Mouse (Mus musculus): Measurements from ENCODE around the gene Fxyd5. TPM values are rescaled to one million over a fixed set of nuclear protein-coding genes. Genes with fewer than 3 reads are reported as not detected.

Fxyd5 gene
- polyA plus RNA-seq, 1 experiment from 2014 or later = 9.1 TPM

GRCm38 (mm10) chr7:31031731-31032130 lies 10.6 kb downstream of the Fxyd5 start:
- Histone ChIP-seq H3K4me1 (no peaks in the 10 kb centered on the region), H3K27ac (replicated peaks) (no peak overlapping the region), H3K36me3 (replicated peaks) (no peaks in the 10 kb centered on the region), H3K4me3 (no peak overlapping the region), H3K27me3 (replicated peaks; ENCODE audit: low read depth, poor library complexity, severe bottlenecking) (no peaks in the 10 kb centered on the region), H3K9me3 (no peaks in the 10 kb centered on the region)
- DNase-seq (ENCODE audit: low spot score) = no peak
- WGBS = 84% methylated on average over 7 of the region's 7 CpGs

GRCm38 (mm10) chr7:31030717-31031116 lies 11.6 kb downstream of the Fxyd5 start:
- DNase-seq (ENCODE audit: low spot score) = no peak
- 78% methylated on average over 2 of the region's 2 CpGs for WGBS
- no peak overlapping the region for H3K4me3 ChIP-seq
- no peaks in the 10 kb centered on the region for H3K9me3 ChIP-seq
- H3K36me3 ChIP-seq (replicated peaks) = no peaks in the 10 kb centered on the region
- H3K27ac ChIP-seq (replicated peaks) = no peak overlapping the region
- no peaks in the 10 kb centered on the region for H3K4me1 ChIP-seq
- no peaks in the 10 kb centered on the region for H3K27me3 ChIP-seq (replicated peaks; ENCODE audit: low read depth, poor library complexity, severe bottlenecking)

DNA sequence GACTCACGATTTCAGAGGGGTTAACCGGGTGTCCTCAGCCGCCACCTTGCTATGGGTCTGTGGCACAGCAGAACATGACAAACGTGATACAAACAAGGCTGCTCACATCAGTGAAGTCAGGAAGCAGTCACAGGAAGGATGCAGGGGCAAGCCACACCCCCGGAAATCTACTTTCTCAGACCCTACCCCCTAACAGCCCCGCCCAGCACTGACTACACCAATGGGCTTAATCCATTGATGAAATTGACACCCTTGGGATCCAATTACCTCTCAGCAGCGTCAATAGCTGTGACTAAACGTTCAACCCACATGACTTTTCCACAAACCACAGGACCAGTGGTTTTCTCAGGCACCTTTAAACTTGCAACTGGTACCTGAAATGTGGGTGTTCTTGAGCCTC lies 13.7 kb downstream of the Fxyd5 start:
- H3K27me3 ChIP-seq (replicated peaks; ENCODE audit: low read depth, poor library complexity, severe bottlenecking) = no peaks in the 10 kb centered on the region
- H3K4me3 ChIP-seq = no peak overlapping the region
- no peaks in the 10 kb centered on the region for H3K9me3 ChIP-seq
- DNase-seq (ENCODE audit: low spot score) = no peak
- no peak overlapping the region for H3K27ac ChIP-seq (replicated peaks)
- 74% methylated on average over 8 of the region's 8 CpGs for WGBS
- H3K4me1 ChIP-seq = no peaks in the 10 kb centered on the region
- H3K36me3 ChIP-seq (replicated peaks) = no peaks in the 10 kb centered on the region

DNA sequence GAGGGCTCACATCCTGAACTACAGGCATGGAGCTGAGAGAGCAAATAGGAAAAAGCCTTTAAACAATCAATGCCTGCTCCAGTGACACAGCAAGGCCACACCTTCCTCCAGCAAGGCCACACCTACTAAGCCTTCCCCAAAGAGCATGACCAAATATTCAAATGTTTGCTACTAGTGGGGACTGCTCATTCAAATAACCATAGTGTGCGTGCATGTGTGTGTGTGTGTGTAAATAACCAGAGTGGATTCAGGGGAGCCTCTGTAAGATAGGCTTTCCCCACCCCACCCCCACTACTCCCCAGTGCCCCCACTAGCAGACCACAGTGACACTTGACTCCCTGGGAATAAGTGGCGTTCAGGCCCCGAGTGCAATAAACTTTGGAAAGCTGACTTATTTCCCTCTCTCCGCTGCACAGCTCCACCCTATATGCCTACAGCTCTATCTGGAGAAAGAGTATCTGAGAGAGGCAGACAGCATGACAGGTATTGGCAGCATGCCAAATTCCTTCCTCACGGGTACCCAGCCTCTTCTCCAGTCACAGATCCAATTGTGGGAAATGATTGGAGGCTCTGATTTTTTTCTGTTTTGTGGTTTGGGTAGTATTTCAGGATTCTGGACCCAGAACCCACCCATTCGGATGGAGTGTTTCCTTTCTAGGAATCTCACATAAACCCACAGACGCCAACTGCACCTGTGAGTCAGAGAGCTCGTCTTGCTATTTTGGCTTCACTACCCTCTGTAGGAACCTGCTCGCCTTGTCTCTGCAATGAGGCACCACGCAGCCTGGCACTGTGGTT lies 25.0 kb downstream of the Fxyd5 start:
- H3K27me3 ChIP-seq (replicated peaks; ENCODE audit: low read depth, poor library complexity, severe bottlenecking) = no peaks in the 10 kb centered on the region
- H3K4me3 ChIP-seq = no peak overlapping the region
- 0 out of 2 replicates have a peak, but pooled peaks cover 4% of the 10 kb centered on the region for H3K4me1 ChIP-seq
- H3K36me3 ChIP-seq (replicated peaks) = no peaks in the 10 kb centered on the region
- DNase-seq (ENCODE audit: low spot score) = no peak
- no peaks in the 10 kb centered on the region for H3K9me3 ChIP-seq
- WGBS = 71% methylated on average over 10 of the region's 10 CpGs
- no peak overlapping the region for H3K27ac ChIP-seq (replicated peaks)

DNA sequence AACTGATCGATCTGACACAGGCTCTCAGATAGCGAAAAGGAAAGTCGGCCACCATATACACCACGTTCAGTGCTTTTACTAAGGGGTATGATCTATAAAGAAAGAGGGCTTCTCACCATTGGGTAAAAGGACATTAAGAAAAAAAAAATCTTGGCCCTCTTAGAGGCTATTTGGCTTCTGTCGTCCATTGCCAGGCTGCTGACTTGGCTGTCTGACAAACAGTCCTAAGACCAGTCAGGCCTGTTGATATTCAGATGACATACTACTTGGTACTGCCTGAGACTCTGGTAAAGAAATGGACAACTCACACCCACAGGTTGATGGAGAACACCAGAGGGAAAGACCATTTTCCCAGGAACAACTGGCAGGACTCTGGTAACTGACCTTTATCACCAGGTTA lies 29.3 kb downstream of the Fxyd5 start:
- Histone ChIP-seq H3K36me3 (replicated peaks) (no peaks in the 10 kb centered on the region), H3K4me3 (no peak overlapping the region)
- 90% methylated on average over 5 of the region's 5 CpGs for WGBS

DNA sequence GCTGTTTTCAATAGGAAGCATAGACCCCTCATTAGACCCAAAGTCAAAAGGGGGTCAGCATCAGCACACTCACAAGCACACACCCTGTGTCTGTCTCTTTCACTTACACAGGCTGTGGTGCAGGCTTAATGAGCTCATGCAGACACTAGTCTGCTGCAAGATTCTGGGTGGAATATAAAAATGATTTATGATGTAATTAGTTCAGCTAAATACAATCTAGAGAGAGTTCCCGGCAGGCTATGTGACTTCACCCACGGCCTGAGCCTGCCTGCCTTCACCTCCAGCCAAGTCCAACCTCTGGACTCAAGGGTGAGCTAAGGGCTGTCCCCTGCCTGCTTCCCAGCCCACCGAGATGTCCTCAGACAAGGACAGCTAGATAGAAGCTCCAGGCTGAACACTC lies 33.4 kb downstream of the Fxyd5 start:
- WGBS = 78% methylated on average over 3 of the region's 3 CpGs
- H3K4me3 ChIP-seq = no peak overlapping the region
- H3K27ac ChIP-seq (replicated peaks) = no peak overlapping the region
- no peaks in the 10 kb centered on the region for H3K27me3 ChIP-seq (replicated peaks; ENCODE audit: low read depth, poor library complexity, severe bottlenecking)
- no peaks in the 10 kb centered on the region for H3K4me1 ChIP-seq
- H3K9me3 ChIP-seq = no peaks in the 10 kb centered on the region
- no peaks in the 10 kb centered on the region for H3K36me3 ChIP-seq (replicated peaks)
- no peak for DNase-seq (ENCODE audit: low spot score)

More for the DNA sequence above, 29.3 kb downstream of the Fxyd5 start:
- DNase-seq (ENCODE audit: low spot score) = no peak
- H3K27me3 ChIP-seq (replicated peaks; ENCODE audit: low read depth, poor library complexity, severe bottlenecking) = no peaks in the 10 kb centered on the region
- H3K27ac ChIP-seq (replicated peaks) = no peak overlapping the region
- no peaks in the 10 kb centered on the region for H3K9me3 ChIP-seq
- 0 out of 2 replicates have a peak, but pooled peaks cover 4% of the 10 kb centered on the region for H3K4me1 ChIP-seq

- H3K27me3 ChIP-seq (replicated peaks; ENCODE audit: low read depth, poor library complexity, severe bottlenecking) = no peaks in the 10 kb centered on the region
- 61% methylated on average over 1 of the region's 1 CpGs for WGBS
- no peak overlapping the region for H3K4me3 ChIP-seq
- no peaks in the 10 kb centered on the region for H3K9me3 ChIP-seq
- no peak for DNase-seq (ENCODE audit: low spot score)
- H3K36me3 ChIP-seq (replicated peaks) = no peaks in the 10 kb centered on the region
- H3K27ac ChIP-seq (replicated peaks) = no peak overlapping the region
- no peaks in the 10 kb centered on the region for H3K4me1 ChIP-seq
Measured at GRCm38 (mm10) chr7:31008175-31008574, 34.1 kb downstream of the Fxyd5 start.

- Histone ChIP-seq H3K4me1 (no peaks in the 10 kb centered on the region), H3K27me3 (replicated peaks; ENCODE audit: low read depth, poor library complexity, severe bottlenecking) (no peaks in the 10 kb centered on the region), H3K36me3 (replicated peaks) (no peaks in the 10 kb centered on the region), H3K4me3 (no peak overlapping the region), H3K27ac (replicated peaks) (no peak overlapping the region), H3K9me3 (no peaks in the 10 kb centered on the region)
- WGBS = 88% methylated on average over 1 of the region's 1 CpGs
- no peak for DNase-seq (ENCODE audit: low spot score)
Measured at GRCm38 (mm10) chr7:31007775-31008174, 34.5 kb downstream of the Fxyd5 start.

DNA sequence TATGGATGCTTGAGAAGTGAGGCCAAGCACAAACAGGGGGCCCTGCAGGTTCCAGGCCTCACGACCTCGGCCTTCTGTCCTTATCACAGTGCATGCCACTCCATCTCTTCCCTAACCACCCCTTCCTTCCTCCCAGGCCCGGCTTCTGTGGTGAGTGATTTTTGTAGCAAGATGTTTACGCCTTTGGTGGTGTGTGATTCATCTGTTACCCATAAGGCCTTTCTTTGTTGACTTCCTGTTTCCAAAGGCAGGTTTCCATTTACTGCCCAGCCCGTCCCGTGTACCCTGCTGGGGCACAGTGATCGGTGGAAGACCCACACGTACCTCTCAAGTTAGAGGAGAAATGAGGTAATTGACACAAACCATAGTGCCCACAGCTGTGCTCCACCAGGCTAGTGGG lies 39.6 kb downstream of the Fxyd5 start:
- Histone ChIP-seq H3K27ac (replicated peaks) (no peak overlapping the region), H3K36me3 (replicated peaks) (no peaks in the 10 kb centered on the region), H3K9me3 (no peaks in the 10 kb centered on the region), H3K4me3 (no peak overlapping the region), H3K27me3 (replicated peaks; ENCODE audit: low read depth, poor library complexity, severe bottlenecking) (no peaks in the 10 kb centered on the region), H3K4me1 (peaks cover 3% of the 10 kb centered on the region)
- 84% methylated on average over 8 of the region's 8 CpGs for WGBS
- no peak for DNase-seq (ENCODE audit: low spot score)

- H3K9me3 ChIP-seq = peaks cover 7% of the 10 kb centered on the region; the same call in 1 of the 2 replicates
- no peaks in the 10 kb centered on the region for H3K27me3 ChIP-seq (replicated peaks; ENCODE audit: low read depth, poor library complexity, severe bottlenecking)
- no peaks in the 10 kb centered on the region for H3K36me3 ChIP-seq (replicated peaks)
- H3K4me3 ChIP-seq = no peak overlapping the region
- 69% methylated on average over 7 of the region's 7 CpGs for WGBS
- H3K27ac ChIP-seq (replicated peaks) = no peak overlapping the region
- peaks cover 3% of the 10 kb centered on the region for H3K4me1 ChIP-seq
- peak; percentile 16 for DNase-seq (ENCODE audit: low spot score)
Measured at GRCm38 (mm10) chr7:31000505-31001020, 41.7 kb downstream of the Fxyd5 start.

GRCm38 (mm10) chr7:30996491-30996890 lies 45.8 kb downstream of the Fxyd5 start:
- H3K27me3 ChIP-seq (replicated peaks; ENCODE audit: low read depth, poor library complexity, severe bottlenecking) = no peaks in the 10 kb centered on the region
- H3K27ac ChIP-seq (replicated peaks) = no peak overlapping the region
- peaks cover 7% of the 10 kb centered on the region; the same call in 1 of the 2 replicates for H3K9me3 ChIP-seq
- DNase-seq (ENCODE audit: low spot score) = no peak
- 90% methylated on average over 2 of the region's 2 CpGs for WGBS
- no peak overlapping the region for H3K4me3 ChIP-seq
- H3K4me1 ChIP-seq = peaks cover 3% of the 10 kb centered on the region
- H3K36me3 ChIP-seq (replicated peaks) = no peaks in the 10 kb centered on the region

DNA sequence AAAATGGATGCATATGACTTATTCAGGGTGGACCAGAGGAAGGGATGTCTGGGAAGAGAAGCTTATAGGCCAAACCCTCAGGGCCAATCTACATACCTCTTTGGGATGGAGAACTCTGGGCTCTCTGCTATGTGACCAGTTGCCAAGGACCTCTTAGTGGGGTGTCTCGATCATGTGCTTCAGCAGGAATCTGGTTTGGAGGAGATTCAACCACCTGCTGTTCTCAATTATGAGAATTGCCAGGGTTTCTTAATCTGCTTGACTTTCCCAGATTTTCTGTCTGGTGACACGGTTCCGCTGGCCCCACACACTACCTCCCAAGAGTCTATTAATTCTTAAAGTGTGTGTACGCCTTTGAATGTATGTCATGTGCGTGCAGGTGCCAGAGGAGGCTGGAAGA lies 48.3 kb downstream of the Fxyd5 start:
- no peak for DNase-seq (ENCODE audit: low spot score)
- no peak overlapping the region for H3K27ac ChIP-seq (replicated peaks)
- no peaks in the 10 kb centered on the region for H3K27me3 ChIP-seq (replicated peaks; ENCODE audit: low read depth, poor library complexity, severe bottlenecking)
- H3K4me3 ChIP-seq = no peak overlapping the region
- peaks cover 7% of the 10 kb centered on the region; the same call in 1 of the 2 replicates for H3K9me3 ChIP-seq
- H3K4me1 ChIP-seq = no peaks in the 10 kb centered on the region
- 88% methylated on average over 5 of the region's 5 CpGs for WGBS
- no peaks in the 10 kb centered on the region for H3K36me3 ChIP-seq (replicated peaks)

- Histone ChIP-seq H3K4me1 (no peaks in the 10 kb centered on the region), H3K27me3 (replicated peaks; ENCODE audit: low read depth, poor library complexity, severe bottlenecking) (no peaks in the 10 kb centered on the region), H3K27ac (replicated peaks) (no peak overlapping the region), H3K4me3 (no peak overlapping the region), H3K36me3 (replicated peaks) (no peaks in the 10 kb centered on the region), H3K9me3 (peaks cover 7% of the 10 kb centered on the region; the same call in 1 of the 2 replicates)
- no peak for DNase-seq (ENCODE audit: low spot score)
- WGBS = 84% methylated on average over 5 of the region's 5 CpGs
Measured at GRCm38 (mm10) chr7:30992148-30992547, 50.1 kb downstream of the Fxyd5 start.

All from embryonic facial prominence, embryonic 10.5 days (tissue).